Mouse (Mus musculus) heart, adult 10 weeks (tissue): ENCODE results near the gene Mef2c. TPM values are rescaled to one million over a fixed set of nuclear protein-coding genes. Genes with fewer than 3 reads are reported as not detected.

ENCODE experiments used
- polyA plus RNA-seq: library from polyadenylated mRNA; stranded (reverse); fragments of 350-450 nt; fragmentation: Illumina TruSeq; extraction: RNeasy Lipid Tissue Mini Kit (QIAGEN cat#74804); gene quantifications from one replicate; pipeline ENCODE4 v1.2.3, GENCODE M21; 2014; ENCODE audit warnings: low read depth, low replicate concordance

Gene Mef2c
- 34.0 TPM for polyA plus RNA-seq

GRCm38 (mm10) chr13:83503919-83504318 is at the start of gene Mef2c:
Mef2c (plus strand) TSS chr13:83504034.

